Mouse (Mus musculus) adrenal gland, adult 18-20 months (tissue): ENCODE results near the gene Gria1. TPM values are rescaled to one million over a fixed set of nuclear protein-coding genes. Genes with fewer than 3 reads are reported as not detected.
A peak's percentile ranks its signal among the peaks of the same experiment; 100 is the strongest.

Experiments used
- DNase-seq, 2 experiments: peaks; one replicate each; pipeline ENCODE4 v3.0.0; 2021 to 2022; ENCODE audit warnings: low spot score in 2 of 2
- total RNA-seq, 2 experiments: library from RNA; stranded (reverse); gene quantifications; 1 replicate in 1 of 2; 2 replicates in 1 of 2; pipeline ENCODE4 v1.2.3; 2021

Gria1 gene
- total RNA-seq, 2 experiments from 2014 or later = 0.46 to 0.90 TPM

GRCm38 (mm10) chr11:57051666-57052562, 40.7 kb downstream of the Gria1 start:
- DNase-seq = no peak

- no peak for DNase-seq
Observed at GRCm38 (mm10) chr11:57062441-57062840, 51.3 kb downstream of the Gria1 start.

GRCm38 (mm10) chr11:57070196-57070901, 59.2 kb downstream of the Gria1 start:
- DNase-seq = no peak

- no peak for DNase-seq
Observed at GRCm38 (mm10) chr11:57072171-57072570, 61.0 kb downstream of the Gria1 start.

- no peak for DNase-seq
Observed at GRCm38 (mm10) chr11:57079423-57079822, 68.2 kb downstream of the Gria1 start.

GRCm38 (mm10) chr11:57089527-57089926, 78.3 kb downstream of the Gria1 start:
- no peak for DNase-seq

GRCm38 (mm10) chr11:57090705-57091104, 79.5 kb downstream of the Gria1 start:
- no peak for DNase-seq

GRCm38 (mm10) chr11:57091276-57091914, 80.2 kb downstream of the Gria1 start:
- no peak for DNase-seq

GRCm38 (mm10) chr11:57100491-57100890, 89.3 kb downstream of the Gria1 start:
- no peak for DNase-seq

- DNase-seq = no peak
Observed at GRCm38 (mm10) chr11:57103751-57104254, 92.6 kb downstream of the Gria1 start.

GRCm38 (mm10) chr11:57105683-57106082, 94.5 kb downstream of the Gria1 start:
- no peak for DNase-seq

- peak; percentile 27 to 35 for DNase-seq
Observed at GRCm38 (mm10) chr11:57112386-57112785, 101.2 kb downstream of the Gria1 start.

GRCm38 (mm10) chr11:57114410-57114809, 103.2 kb downstream of the Gria1 start:
- no peak for DNase-seq

- no peak for DNase-seq
Observed at GRCm38 (mm10) chr11:57127066-57127465, 115.9 kb downstream of the Gria1 start.

GRCm38 (mm10) chr11:57140162-57140780, 129.1 kb downstream of the Gria1 start:
- DNase-seq = no peak

- no peak for DNase-seq
Observed at GRCm38 (mm10) chr11:57143681-57144080, 132.5 kb downstream of the Gria1 start.

- DNase-seq = no peak
Observed at GRCm38 (mm10) chr11:57145192-57145591, 134.0 kb downstream of the Gria1 start.

- DNase-seq = no peak
Observed at GRCm38 (mm10) chr11:57145704-57146103, 134.5 kb downstream of the Gria1 start.

GRCm38 (mm10) chr11:57151674-57152073, 140.5 kb downstream of the Gria1 start:
- DNase-seq = no peak

- DNase-seq = no peak
Observed at GRCm38 (mm10) chr11:57154998-57155397, 143.8 kb downstream of the Gria1 start.

GRCm38 (mm10) chr11:57159412-57159811, 148.2 kb downstream of the Gria1 start:
- no peak for DNase-seq
